Mouse (Mus musculus): ENCODE data around the gene Gripap1.
"Not testable (repeated sequence)": the region's sequence is repeated elsewhere in the genome, so short reads cannot be mapped to it uniquely, and the experiment has no call there.

The Gripap1 gene

DNA sequence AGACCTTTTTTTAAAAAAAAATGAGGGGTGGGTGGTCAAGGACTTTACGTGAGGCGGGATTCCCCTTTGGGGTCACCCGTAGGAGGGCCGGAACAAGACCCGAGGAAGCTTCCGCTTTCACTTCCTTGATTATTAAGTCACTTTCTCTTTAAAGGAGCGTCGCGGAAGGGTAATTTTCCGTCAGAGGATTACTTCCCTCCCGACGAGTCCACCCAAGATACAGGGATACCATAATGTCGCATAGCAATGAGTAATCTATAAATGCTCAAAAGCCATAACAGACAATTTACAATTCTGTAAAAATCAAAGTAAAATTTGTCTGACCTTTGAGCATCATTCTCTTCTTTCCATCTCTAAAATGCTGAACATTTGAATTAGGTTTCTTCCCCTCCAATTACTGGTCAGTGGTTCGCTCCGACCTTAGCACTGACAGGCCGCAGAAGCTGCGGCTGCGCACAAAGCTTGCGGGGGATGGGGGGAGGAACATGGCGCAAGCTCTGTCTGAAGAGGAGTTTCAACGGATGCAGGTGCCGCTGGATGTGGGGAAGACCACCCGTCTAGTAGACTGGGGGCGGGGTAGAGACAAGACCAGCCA is at the start of gene Gripap1:
Gene Gripap1, plus strand, starts transcription at position 224 of the 595 bp plus-strand sequence.
- no peaks in the 10 kb centered on the region; the same call in 1 of the 2 replicates for H3K36me3 ChIP-seq (ENCODE audit: control insufficient read depth, insufficient read depth, low read length, poor library complexity, severe bottlenecking)
- H3K27me3 ChIP-seq (ENCODE audit: control insufficient read depth, insufficient read depth, low read length, poor library complexity, severe bottlenecking), result no peaks in the 10 kb centered on the region
- DNase-seq (ENCODE audit: low read depth, low spot score), result peak; percentile 93

DNA sequence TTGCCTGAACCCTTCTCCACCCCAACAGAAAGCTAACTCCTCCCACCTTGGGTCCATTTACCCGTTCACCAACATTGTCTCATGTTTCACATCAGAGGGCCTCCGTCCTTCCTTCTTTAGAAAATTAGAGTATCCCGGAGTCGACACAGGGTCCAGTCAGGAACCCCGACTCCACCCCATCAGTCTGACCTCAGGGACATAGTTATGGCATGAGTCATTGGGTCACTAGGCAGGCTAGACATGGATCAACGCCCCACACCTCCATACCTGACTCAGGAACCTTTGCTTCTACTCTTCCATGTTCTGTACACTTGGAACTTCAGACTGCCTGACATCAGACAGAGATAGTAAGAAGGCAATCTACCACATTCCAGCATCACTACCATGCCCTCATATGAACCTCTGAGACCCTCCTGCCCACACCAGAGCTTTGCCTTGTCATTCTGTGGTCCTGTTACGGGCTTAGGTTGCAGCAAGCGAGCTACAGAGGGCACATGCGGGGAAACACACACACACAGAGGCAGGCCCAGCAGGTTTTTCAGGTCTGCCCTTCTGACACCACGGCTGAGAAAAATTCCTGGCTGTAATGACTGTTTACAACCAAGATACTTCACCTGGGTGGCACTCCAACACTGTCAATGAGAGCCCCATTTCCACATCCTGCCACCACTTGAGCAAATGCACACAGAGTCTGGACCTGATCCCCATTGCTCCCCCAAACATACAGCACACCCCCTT is 49.3 kb upstream of the Gripap1 start:
- Histone ChIP-seq H3K36me3 (ENCODE audit: control insufficient read depth, insufficient read depth, low read length, poor library complexity, severe bottlenecking) (no peaks in the 10 kb centered on the region), H3K27me3 (ENCODE audit: control insufficient read depth, insufficient read depth, low read length, poor library complexity, severe bottlenecking) (no peaks in the 10 kb centered on the region)
- DNase-seq (ENCODE audit: low read depth, low spot score), result no peak

DNA sequence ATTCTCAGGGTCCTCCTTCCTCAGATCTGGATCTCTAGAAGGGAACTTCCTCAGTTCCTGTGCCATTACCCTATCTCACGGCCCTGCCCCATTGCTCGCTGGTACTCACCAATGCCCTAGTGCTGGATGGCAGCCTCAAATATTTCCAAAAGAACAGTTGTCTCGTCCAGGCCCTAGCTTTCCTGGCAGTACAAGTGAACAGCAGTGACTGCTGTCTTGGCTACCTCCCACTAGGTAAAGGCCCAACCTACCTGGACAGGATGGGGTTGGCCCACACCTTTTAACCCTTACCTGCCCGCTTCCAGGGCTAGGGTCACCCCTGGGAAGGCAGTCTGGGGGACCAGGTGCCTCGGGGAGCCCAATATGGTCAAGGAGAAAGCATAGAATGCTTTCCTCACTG is 48.5 kb upstream of the Gripap1 start:
- no peak for DNase-seq (ENCODE audit: low read depth, low spot score)
- no peaks in the 10 kb centered on the region for H3K27me3 ChIP-seq (ENCODE audit: control insufficient read depth, insufficient read depth, low read length, poor library complexity, severe bottlenecking)
- H3K36me3 ChIP-seq (ENCODE audit: control insufficient read depth, insufficient read depth, low read length, poor library complexity, severe bottlenecking), result no peaks in the 10 kb centered on the region

DNA sequence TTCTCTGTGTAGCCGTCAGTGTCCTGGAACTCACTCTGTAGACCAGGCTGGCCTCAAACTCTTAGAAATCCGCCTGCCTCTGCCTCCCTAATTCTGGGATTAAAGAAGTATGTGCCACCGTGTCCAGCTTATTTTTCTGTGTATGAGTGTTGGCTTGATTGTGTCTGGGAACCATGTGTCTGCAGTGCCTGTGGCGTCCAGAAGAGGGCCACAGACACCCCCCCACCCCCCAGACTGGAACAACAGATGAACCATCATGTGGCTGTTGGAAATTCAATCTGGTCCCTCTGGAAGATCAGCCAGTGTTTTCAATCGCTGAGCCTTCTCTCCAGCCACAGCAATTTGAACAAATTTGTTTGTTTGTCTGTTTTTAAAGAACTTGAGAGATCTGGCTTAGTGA is 46.1 kb upstream of the Gripap1 start:
- no peaks in the 10 kb centered on the region for H3K36me3 ChIP-seq (ENCODE audit: control insufficient read depth, insufficient read depth, low read length, poor library complexity, severe bottlenecking)
- no peak for DNase-seq (ENCODE audit: low read depth, low spot score)

DNA sequence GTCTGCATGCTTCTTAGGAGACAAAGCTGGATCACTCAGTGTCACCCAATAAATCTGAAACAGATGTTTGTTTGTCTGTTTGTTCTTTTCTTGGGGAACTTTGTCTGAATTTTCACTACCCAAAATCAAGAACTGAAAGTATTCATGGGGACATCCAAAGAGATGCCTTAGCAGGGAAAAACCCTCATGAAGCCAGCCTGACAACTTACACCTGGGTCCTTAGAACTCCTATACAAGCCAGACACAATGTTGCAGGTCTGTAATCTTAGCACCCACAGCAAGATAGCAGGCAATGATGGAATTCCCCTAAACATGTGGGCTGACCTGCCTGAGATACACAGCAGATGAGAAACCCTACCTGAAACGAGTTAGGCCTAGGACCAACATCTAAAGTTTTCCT is 44.6 kb upstream of the Gripap1 start:
- H3K36me3 ChIP-seq (ENCODE audit: control insufficient read depth, insufficient read depth, low read length, poor library complexity, severe bottlenecking), result no peaks in the 10 kb centered on the region
- no peaks in the 10 kb centered on the region for H3K27me3 ChIP-seq (ENCODE audit: control insufficient read depth, insufficient read depth, low read length, poor library complexity, severe bottlenecking)
- DNase-seq (ENCODE audit: low read depth, low spot score), result no peak

More for the DNA sequence above, 46.1 kb upstream of the Gripap1 start:
- no peaks in the 10 kb centered on the region for H3K27me3 ChIP-seq (ENCODE audit: control insufficient read depth, insufficient read depth, low read length, poor library complexity, severe bottlenecking)

DNA sequence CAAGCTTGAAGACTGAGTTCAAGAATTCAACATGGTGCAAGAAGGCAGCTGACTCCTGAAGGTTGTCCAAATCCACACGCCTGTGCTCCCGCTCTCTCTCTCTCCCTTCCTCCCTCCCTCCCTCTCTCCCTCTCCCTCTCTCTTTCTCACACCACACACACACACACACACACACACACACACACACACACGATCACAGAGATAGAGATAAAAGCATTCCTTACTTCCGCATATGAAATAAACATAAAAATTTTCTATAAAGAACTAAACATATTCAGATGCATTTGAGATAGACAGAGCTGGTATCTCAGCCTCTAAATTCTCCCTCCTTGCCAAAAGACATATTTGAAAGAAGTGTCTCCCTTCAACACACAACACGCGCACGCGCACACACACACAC is 44.1 kb upstream of the Gripap1 start:
- Histone ChIP-seq H3K27me3 (ENCODE audit: control insufficient read depth, insufficient read depth, low read length, poor library complexity, severe bottlenecking) (no peaks in the 10 kb centered on the region), H3K36me3 (ENCODE audit: control insufficient read depth, insufficient read depth, low read length, poor library complexity, severe bottlenecking) (no peaks in the 10 kb centered on the region)
- no peak for DNase-seq (ENCODE audit: low read depth, low spot score)

DNA sequence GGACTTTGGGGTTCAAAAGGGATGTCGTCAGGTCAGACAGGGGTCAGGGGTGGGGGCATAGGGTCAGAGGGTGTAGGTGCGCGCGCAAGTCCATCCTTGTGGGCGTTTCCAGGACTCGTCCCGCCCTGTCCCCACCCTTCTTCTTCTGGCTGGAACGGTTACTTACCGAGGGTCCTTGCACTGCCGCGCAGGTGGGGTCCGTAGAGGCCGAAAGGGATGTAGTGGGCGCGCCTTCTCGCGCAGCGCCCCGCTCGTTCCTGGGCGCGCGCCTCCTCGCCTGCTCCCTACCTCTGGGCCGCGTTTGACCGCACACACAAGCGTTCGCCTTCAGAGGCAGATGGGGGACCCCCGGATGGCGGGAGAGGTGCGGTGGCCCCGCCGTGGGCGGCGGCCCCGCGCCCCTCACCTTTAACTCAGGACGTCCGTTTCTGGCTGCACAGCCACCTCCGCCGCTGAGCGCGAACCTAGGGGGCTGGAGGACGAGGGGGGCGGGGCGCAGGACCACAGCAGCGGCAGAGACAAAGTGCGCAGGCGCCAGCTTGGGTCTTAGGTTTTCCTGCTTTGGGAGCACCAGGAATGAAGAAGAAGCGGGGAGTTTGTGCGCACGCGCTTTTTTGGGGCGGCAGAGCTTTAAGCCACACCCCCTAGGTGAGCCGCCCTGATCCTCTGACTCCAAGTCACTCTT is 39.0 kb upstream of the Gripap1 start, which contains the start of gene Ccdc120:
Gene Ccdc120, minus strand, starts transcription at position 474 of the 685 bp plus-strand sequence.
- H3K36me3 ChIP-seq (ENCODE audit: control insufficient read depth, insufficient read depth, low read length, poor library complexity, severe bottlenecking), result no peaks in the 10 kb centered on the region
- no peak for DNase-seq (ENCODE audit: low read depth, low spot score)
- H3K27me3 ChIP-seq (ENCODE audit: control insufficient read depth, insufficient read depth, low read length, poor library complexity, severe bottlenecking), result no peaks in the 10 kb centered on the region

DNA sequence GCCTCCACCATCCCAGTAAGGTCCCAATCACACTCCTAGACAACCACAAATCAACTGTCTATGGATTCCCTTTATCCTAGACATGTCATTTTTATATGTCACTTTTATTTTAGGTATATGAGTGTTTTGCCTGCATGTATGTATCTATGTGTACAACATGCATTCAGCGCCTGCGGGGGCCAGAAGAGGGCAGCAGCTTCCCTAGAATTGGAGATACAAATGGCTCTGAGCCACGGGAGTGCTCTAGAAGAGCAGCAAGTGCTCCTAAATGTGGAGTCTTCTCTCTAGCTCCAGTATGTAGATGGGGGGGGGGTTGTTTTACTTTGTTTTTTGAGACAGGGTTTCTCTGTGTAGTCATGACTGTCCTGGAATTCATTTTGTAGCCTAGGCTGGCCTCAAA is 35.9 kb upstream of the Gripap1 start:
- H3K27me3 ChIP-seq (ENCODE audit: control insufficient read depth, insufficient read depth, low read length, poor library complexity, severe bottlenecking); H3K36me3 ChIP-seq (ENCODE audit: control insufficient read depth, insufficient read depth, low read length, poor library complexity, severe bottlenecking): not testable (repeated sequence)
- DNase-seq (ENCODE audit: low read depth, low spot score), result peak; percentile 49

DNA sequence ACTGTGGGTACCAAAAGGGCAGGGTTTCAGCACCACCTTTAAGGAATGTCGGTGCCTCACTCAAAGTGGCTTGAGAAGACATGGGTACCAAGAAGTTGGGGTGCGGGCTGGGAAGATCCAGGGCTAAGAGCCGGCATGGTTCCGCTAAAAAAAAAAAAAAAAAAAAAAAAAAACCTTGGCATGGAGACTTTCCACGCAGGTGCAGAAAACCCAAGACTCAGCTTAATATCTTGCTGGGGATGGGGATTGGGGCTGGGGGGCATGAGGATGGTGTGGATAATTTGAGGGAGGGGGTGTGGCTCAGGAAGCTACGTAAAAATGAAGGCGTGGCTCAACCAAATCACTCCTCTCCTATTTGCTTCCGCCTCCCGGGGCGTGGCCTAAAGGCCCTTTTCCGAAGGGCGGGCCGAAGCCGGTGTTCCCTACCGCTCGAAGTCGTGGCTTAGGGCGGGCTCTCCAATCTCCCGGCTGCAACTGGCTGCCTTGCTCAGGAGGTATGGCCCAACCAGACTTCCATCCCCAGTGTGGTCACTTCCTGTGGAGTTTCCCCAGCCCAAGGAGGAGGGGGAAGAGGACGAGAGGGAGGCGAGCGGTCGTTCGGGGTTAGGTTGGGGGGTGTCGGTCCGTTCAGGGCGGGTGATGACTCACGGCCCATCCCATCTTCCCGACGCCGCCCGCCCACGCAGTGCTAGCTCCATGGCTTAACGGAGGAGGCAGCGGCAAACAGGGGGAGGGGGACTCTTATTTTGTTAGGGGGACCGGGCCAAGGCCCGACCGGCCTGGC is 27.2 kb upstream of the Gripap1 start, which contains the start of gene Tfe3:
Gene Tfe3, plus strand, starts transcription at position 424 of the 784 bp plus-strand sequence.
- Histone ChIP-seq H3K36me3 (ENCODE audit: control insufficient read depth, insufficient read depth, low read length, poor library complexity, severe bottlenecking) (no peaks in the 10 kb centered on the region), H3K27me3 (ENCODE audit: control insufficient read depth, insufficient read depth, low read length, poor library complexity, severe bottlenecking) (no peaks in the 10 kb centered on the region)
- peak; percentile 92 for DNase-seq (ENCODE audit: low read depth, low spot score)

DNA sequence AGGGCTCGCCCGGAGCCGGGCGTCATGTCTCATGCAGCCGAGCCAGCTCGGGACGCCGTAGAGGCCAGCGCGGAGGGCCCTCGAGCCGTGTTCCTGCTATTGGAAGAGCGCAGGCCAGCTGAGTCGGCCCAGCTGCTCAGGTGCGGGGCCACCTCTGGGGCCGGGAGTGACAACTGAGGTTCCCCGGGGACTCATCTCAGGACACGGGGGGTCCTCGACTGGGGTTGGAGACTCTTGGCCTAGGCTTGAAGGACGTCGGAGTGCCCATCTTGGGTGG is 26.7 kb upstream of the Gripap1 start:
- no peaks in the 10 kb centered on the region for H3K36me3 ChIP-seq (ENCODE audit: control insufficient read depth, insufficient read depth, low read length, poor library complexity, severe bottlenecking)
- no peaks in the 10 kb centered on the region for H3K27me3 ChIP-seq (ENCODE audit: control insufficient read depth, insufficient read depth, low read length, poor library complexity, severe bottlenecking)
- DNase-seq (ENCODE audit: low read depth, low spot score), result no peak

DNA sequence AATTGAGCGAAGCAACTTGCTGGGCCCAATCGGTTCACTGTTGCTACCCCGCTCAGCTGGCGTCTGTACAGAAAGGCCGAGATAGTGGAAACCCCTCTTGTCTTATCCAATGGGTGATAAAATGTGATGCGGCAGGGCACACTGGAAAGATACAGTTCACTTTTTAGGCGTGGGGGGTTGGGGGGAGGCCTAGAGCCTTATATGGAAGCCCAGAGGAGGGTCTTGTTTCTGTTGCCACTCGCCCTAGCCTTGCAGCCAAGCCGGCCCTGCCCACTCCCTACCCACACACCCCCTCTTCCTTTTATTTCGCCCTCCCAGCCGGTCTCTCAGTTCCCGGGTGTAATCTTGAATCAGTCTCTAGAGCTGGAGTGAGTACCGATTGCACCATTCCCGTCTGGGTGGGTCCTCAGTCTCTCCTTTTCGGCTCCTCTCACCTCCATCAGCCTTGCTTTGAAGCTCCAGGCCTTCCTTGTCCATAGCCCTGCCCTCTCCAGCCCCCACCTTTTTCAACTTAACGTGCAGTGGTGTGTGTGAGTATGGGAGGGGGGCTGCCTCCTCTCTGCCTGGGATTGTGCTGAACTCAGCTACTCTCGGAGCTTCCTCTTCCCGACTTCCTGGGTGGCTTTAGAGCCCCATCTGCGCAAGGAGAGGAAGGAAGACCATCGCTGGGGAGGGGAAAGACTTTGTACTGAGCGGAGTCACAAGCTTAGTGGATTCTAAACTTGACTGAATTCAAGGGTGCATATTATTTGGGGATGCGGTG is 25.8 kb upstream of the Gripap1 start:
- H3K36me3 ChIP-seq (ENCODE audit: control insufficient read depth, insufficient read depth, low read length, poor library complexity, severe bottlenecking), result no peaks in the 10 kb centered on the region
- no peaks in the 10 kb centered on the region for H3K27me3 ChIP-seq (ENCODE audit: control insufficient read depth, insufficient read depth, low read length, poor library complexity, severe bottlenecking)
- DNase-seq (ENCODE audit: low read depth, low spot score), result peak; percentile 12

DNA sequence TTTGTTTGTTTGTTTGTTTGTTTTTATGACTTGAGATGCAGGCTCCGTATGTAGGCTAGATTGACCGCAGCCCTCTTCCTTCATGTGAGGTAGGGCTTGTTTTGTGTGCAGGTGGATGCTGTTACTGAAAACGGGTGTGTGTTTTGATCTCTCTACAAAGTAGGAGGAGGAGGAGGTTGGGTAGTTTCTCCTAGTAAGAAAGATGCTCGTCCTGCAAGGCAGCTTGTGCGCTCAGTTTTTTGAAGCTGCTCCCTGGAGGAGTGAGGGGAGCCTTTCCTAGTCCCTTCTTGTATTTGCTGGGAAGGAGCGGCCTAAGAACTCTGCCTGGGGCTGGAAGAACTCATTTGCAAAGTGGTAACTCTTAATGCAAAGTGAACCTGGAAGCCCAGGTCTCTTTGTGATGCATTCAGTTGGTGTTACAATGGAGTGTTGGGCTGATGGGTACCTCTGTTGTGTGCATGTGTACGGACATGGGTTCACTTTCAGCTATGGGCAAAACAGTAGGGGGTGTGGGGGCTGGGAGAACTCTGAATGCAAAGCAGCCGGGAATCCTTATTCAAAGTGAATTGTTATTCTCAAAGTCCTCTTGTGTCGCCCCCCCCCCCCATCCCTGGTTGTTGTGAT is 24.8 kb upstream of the Gripap1 start:
- H3K27me3 ChIP-seq (ENCODE audit: control insufficient read depth, insufficient read depth, low read length, poor library complexity, severe bottlenecking), result no peaks in the 10 kb centered on the region
- no peak for DNase-seq (ENCODE audit: low read depth, low spot score)
- H3K36me3 ChIP-seq (ENCODE audit: control insufficient read depth, insufficient read depth, low read length, poor library complexity, severe bottlenecking), result no peaks in the 10 kb centered on the region

DNA sequence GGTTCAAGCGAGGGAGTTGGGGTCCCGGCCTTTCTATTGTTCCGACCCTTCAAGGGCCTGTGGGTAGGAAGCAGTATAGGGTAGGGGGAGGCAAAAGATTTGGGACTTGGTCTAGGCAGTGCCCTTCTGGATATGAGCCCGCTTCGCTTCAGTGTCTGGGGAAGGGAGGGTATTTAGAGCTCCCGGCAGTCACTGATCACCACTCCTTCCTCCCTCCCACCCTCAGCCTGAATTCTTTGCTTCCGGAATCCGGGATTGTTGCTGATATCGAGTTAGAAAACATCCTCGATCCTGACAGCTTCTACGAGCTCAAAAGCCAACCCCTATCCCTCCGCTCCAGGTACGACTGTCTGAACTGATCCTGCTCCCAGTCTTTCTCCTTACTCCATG is 24.3 kb upstream of the Gripap1 start:
- H3K36me3 ChIP-seq (ENCODE audit: control insufficient read depth, insufficient read depth, low read length, poor library complexity, severe bottlenecking), result no peaks in the 10 kb centered on the region
- DNase-seq (ENCODE audit: low read depth, low spot score), result no peak
- no peaks in the 10 kb centered on the region for H3K27me3 ChIP-seq (ENCODE audit: control insufficient read depth, insufficient read depth, low read length, poor library complexity, severe bottlenecking)

DNA sequence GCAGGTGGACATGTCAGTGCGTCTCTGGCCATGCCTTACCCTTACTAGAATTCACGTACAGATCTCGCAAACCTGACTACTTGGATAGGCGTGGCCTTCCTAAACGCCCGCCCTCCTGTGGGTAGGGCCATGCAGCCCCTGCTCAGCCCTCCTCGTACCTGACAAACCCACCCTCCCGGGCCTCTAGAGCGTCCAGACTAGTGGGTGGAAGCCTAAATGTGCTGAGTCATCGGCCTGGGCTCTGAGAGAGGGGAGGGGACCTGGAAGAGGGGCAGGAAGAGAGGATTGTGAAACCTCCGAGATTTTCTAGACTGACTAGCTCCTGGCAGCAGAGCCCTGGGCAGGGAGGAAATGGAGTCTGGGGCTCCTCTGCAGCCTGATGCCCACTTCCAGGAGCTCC is 23.8 kb upstream of the Gripap1 start:
- no peaks in the 10 kb centered on the region for H3K27me3 ChIP-seq (ENCODE audit: control insufficient read depth, insufficient read depth, low read length, poor library complexity, severe bottlenecking)
- DNase-seq (ENCODE audit: low read depth, low spot score), result no peak
- no peaks in the 10 kb centered on the region for H3K36me3 ChIP-seq (ENCODE audit: control insufficient read depth, insufficient read depth, low read length, poor library complexity, severe bottlenecking)
